Mouse (Mus musculus): Measurements from ENCODE around the gene Rab11a.

Rab11a gene

DNA sequence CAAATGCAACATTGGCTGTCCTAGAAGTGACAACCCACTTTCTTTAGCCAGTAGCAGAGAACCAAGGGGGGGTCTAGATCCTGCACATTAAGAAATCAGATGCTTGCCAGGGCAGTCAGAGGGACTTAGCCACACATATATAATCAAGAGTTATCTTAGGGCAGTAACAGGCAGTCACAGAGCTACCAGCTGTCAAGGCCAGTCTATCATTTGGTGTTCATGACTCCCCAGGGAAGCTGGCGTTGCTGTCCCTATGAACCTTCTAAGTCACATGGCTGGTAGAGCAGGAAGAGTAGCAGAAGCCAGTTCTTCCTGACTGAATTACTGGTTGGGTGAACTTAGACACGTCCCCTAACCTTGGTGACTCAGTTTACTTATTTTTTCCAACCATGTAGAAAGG lies 44.5 kb downstream of the Rab11a start:
- DNase-seq (ENCODE audit: low read depth, low spot score) = no peak

DNA sequence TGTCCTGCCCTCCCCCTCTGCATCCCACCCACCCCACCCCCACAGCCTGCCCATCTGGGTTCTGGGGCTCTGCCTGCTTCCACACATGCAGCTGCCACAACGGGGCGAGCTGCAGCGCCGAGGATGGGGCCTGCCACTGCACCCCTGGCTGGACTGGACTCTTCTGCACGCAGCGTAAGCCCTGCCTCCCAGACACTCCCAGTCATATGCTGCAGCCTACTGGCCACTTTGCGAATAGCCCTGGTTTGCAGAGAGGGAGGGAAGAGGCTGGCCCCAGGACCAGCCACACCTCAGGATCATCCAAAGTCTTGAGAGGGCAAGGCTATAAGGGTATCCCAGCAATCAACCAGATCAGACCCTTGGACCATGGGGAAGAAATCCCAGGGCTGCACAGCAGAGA lies 46.4 kb downstream of the Rab11a start:
- peak; percentile 52 for DNase-seq (ENCODE audit: low read depth, low spot score)

DNA sequence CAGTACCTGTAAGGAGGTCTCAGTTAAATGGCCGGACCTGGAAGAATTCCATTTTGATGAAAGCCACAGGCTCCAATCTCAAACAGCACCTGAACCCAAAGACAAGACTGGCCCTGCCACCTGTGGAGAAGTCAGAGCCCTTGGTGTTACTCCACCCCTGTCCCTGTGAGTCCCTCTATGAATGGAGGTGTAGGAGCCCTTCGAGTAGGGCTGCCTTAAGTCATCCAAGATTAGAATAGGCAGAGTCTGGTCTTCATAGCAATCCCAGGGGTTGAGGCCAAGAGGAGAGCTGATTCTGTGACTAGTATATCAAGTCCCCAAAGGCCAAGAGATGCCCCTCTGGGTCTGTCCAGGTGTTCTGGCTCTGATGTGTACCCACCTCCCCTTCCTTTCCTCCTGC lies 46.8 kb downstream of the Rab11a start:
- no peak for DNase-seq (ENCODE audit: low read depth, low spot score)

DNA sequence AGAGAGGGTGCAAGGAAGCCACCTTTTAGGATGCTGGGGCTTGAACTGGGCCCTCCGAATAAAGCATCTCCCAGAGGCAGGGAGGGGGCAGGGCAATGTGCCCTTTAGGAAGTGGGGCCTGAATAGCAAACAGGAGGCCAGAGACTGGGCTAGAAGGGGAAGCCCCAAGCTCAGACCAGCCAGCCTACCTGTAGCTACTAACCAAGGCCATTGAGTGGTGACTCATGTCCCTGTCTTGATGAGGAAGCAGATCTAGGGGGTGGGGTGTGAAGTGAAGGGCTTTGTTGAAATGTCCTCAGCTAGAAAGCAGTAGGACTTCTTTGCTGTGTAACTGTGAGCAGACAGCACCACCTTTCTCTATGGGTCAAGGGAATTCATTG lies 49.6 kb downstream of the Rab11a start:
- DNase-seq (ENCODE audit: low read depth, low spot score) = no peak

DNA sequence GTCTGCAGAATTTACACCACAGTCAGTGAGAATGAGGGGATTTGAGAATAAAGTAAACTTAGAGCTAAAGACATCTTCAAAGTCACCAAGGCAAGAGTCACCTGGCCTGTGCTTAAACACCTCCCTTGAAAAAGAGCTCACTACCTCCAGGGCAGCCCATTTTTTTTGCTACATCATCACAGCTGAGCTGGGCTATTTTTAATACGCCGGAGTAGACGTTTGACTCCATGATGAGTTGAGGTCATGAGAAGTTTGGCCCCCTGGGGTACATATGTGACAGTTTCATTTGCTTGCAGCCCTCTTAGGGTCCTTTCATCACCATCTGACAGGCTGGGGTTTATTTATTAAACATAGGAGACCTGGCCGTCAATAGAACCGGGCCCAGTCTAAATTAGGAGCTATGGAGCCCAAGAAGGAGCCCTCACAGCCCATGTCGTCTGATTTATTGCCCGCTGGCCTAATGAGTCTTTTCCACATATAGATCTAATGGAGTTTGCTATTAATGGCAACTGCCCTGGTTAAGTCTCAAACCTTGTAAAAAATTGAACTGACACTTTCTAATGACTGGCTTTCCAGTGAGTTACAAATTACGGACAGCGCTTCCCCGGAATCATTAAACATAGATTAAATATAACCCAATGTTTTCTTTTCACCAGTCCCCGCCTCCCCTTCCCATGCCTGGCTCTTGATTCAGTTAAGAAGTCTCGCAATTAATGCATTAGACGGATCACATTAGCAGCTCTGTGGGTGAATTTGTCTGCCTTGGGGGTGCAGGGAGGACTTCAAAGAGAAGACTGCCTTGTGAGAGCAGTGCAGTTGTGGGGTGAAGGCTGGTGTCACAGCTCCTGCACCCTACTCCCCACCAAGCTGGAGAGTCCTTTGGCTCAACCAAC lies 50.2 kb downstream of the Rab11a start:
- DNase-seq (ENCODE audit: low read depth, low spot score) = no peak

DNA sequence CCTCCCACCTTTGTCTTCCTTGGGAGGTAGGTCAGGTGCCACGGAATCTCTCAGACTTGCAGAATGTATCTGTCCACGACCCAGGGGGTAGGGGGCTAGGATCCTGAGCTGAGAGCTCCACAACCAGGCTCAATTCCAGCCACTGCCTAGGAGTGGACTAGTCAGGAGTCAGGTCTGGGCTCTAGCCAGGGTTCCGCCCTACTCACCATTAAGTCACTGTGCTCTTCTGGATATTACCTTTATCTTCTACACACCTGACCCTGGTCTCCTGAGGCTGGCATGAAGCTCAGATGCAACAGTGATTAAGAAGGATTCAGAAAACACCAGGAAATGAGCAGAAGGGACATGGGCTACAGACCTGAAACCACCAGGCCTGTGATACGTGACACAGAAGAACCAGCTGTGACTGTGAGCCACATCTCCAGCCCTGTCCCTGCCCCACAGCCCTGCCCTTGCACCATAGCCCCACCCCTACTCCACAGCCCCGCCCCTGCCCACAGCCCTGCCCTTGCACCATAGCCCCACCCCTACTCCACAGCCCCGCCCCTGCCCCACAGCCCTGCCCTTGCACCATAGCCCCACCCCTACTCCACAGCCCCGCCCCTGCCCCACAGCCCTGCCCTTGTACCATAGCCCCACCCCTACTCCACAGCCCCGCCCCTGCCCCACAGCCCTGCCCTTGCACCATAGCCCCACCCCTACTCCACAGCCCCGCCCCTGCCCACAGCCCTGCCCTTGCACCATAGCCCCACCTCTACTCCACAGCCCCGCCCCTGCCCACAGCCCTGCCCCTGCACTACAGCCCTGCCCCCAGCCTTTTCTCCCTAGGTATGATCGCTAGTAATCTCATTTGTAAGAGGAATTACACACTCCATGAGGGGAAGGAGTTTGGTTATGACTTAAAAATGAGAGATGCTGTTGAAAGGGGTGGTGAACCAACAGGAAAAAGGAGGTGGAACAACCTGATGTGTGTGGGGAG lies 65.9 kb downstream of the Rab11a start:
- DNase-seq (ENCODE audit: low read depth, low spot score) = peak; percentile 67

DNA sequence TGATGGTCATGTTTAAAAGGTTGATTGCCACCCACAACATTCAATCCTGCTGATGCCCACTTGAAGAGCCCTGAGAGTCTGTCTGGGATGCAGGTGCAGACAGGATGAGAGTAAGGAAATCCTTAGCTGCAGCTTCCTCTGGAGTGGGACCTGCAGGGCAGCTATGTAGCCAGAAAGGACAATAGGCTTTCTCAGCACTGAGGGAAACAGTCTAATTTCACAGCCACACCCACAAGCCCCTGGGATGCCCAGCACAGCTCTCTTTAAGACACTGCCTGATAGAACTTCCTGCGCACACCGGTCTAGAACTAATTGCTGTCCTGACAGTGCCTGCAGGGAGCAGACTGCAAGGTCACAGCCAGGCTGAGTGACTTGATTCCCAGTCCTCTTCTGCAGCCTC lies 69.6 kb downstream of the Rab11a start:
- peak; percentile 74 for DNase-seq (ENCODE audit: low read depth, low spot score)

DNA sequence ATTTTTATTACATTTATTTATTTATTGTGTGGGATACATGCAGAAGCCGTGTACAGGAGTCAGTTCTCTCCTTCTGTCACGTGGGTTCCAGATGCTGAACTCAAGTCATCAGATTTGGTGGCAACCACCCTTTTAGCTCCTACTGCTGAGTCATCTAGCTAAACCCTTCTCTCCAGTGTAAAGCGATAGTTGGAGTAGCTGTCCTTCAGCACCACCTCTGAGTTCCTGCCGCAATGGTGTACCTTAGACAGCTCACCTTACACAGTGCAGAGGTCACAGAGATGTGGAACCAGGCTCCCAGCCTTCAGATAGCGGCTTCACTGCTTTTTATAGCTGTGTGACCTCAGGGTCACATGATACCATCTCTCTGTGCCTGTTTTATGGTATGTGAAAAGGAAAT lies 70.0 kb downstream of the Rab11a start:
- DNase-seq (ENCODE audit: low read depth, low spot score) = peak; percentile 94

DNA sequence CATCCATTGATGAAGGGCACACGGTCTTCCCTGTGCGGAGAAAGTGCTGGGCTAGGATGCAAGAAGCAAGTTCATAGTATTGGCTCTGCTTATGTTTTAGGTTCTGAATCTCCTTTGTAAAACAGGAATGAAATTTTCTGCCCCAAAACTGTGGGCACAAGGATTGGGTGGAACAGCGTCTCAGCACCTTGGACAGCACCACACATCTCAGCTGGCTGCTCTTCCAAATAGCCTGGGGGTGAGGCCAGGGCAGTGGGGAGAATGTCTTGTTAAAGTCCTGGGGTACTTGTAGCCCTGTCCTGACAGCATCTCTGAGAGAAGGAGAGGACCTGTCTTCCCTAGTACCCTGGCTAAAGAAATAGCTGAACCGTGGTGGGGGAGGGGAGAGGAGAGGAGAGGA lies 71.0 kb downstream of the Rab11a start:
- DNase-seq (ENCODE audit: low read depth, low spot score) = peak; percentile 64

All from R1 (cell line).